Mouse (Mus musculus) liver, embryonic 14.5 days (tissue): Measurements from ENCODE around the gene Gm49322.

Source experiments
- CTCF ChIP-seq: IDR thresholded peaks from 2 replicates; pipeline ENCODE4 v1.5.1; 2016; ENCODE audit warnings: antibody characterized with exemption, low read depth, control low read depth
- EP300 ChIP-seq: IDR thresholded peaks from 2 replicates; pipeline ENCODE4 v1.6.1; 2016; ENCODE audit warnings: antibody characterized with exemption, low read depth

DNA sequence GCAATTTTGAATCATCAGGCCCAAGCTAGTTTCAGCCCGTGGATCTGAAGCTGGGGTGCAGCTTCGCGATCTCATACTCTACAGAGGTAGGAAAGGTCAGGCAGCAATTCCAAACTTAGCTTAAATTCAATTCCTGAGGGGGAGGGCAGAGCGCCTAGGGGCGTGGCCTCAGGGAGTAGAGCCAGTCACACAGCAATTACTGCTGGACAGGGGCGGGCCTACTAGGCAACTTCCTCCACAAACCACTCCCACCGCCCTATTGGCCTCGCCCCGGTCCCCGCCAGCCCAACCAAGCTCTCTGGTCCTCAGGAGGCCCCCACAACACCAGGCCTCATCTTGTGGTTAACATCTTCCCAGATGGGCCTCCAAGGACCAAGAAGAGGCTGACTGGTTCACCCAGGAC lies 36.2 kb upstream of the Gm49322 start:
- no peak for TF ChIP-seq CTCF
- TF ChIP-seq EP300: no peak
